Mouse (Mus musculus) heart, embryonic 10.5 days (tissue): ENCODE results near the gene Naa80. TPM values are rescaled to one million over a fixed set of nuclear protein-coding genes. Genes with fewer than 3 reads are reported as not detected.

Source experiments
- DNase-seq: peaks from one replicate; pipeline ENCODE4 v3.0.0-alpha.2; 2017; ENCODE audit warnings: low spot score
- H3K27ac ChIP-seq: fragments of 300-500 bp; sonication (generic); 2 replicates; pipeline ENCODE4 v1.5.1; 2016; ENCODE audit warnings: mild to moderate bottlenecking
- H3K27me3 ChIP-seq: fragments of 300-500 bp; sonication (generic); 2 replicates; pipeline ENCODE4 v1.6.1; 2016; ENCODE audit warnings: mild to moderate bottlenecking; ENCODE audit not compliant: poor library complexity, insufficient read depth, severe bottlenecking
- H3K36me3 ChIP-seq: fragments of 300-500 bp; sonication (generic); 2 replicates; pipeline ENCODE4 v1.6.1; 2016; ENCODE audit warnings: mild to moderate bottlenecking, moderate library complexity
- H3K4me1 ChIP-seq: fragments of 300-500 bp; sonication (generic); 2 replicates; pipeline ENCODE4 v1.6.1; 2016; ENCODE audit warnings: mild to moderate bottlenecking
- H3K4me3 ChIP-seq: fragments of 300-500 bp; sonication (generic); 2 replicates; pipeline ENCODE4 v1.5.1; 2016; ENCODE audit warnings: mild to moderate bottlenecking, moderate library complexity
- H3K9me3 ChIP-seq: fragments of 300-500 bp; sonication (generic); 2 replicates; pipeline ENCODE4 v1.6.1; 2016; ENCODE audit warnings: mild to moderate bottlenecking, moderate library complexity
- WGBS: fragments of 180-500 bp; shearing (Covaris S2); methylation state at CpG from one replicate; pipeline ENCODE4 v1.1.7; 2016; 5-methylcytosine and 5-hydroxymethylcytosine counted together
- polyA plus RNA-seq: library from polyadenylated mRNA; unstranded; fragments of >200 nt; fragmentation: Nextera tagmentation; extraction: Ambion mirVana; gene quantifications from 2 replicates; pipeline ENCODE4 v1.2.1, GENCODE M21; 2016

The Naa80 gene
- polyA plus RNA-seq: 14.8 and 15.3 TPM in 2 replicates

DNA sequence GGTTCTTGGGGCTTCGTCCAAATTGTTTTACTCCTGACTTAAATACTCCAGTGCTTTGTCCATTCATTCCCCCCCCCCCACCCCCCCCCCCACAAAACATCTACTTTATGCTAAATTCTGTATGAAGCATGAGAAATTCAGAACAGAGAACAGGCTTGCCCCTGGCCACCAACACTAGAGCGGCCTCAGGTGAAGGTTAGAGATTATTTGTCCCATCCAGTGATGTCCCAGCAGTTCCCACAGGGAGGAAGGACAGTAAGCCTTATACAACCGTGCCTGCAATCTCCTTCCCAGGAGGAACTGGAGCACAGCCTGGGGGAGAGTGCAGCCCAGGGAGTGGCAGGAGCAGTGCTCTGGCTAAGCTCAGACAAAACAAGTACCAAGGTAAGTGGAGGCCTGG lies at the start of gene Naa80:
Naa80 (plus strand) TSS at position 301 of the 400 bp plus-strand sequence.
- H3K36me3 ChIP-seq: peaks cover 22% of the 10 kb centered on the region
- no peak for DNase-seq
- no peaks in the 10 kb centered on the region for H3K9me3 ChIP-seq
- peaks cover 67% of the 10 kb centered on the region for H3K4me1 ChIP-seq
- H3K4me3 ChIP-seq: no peak within 1 kb of the TSS; the same call in 1 of the 2 replicates
- H3K27me3 ChIP-seq: no peaks in the 10 kb centered on the region
- WGBS: 69% methylated on average over 3 of the region's 3 CpGs
- 0 out of 2 replicates have a peak within 1 kb of the TSS, but pooled peaks have one; percentile 25 for H3K27ac ChIP-seq

DNA sequence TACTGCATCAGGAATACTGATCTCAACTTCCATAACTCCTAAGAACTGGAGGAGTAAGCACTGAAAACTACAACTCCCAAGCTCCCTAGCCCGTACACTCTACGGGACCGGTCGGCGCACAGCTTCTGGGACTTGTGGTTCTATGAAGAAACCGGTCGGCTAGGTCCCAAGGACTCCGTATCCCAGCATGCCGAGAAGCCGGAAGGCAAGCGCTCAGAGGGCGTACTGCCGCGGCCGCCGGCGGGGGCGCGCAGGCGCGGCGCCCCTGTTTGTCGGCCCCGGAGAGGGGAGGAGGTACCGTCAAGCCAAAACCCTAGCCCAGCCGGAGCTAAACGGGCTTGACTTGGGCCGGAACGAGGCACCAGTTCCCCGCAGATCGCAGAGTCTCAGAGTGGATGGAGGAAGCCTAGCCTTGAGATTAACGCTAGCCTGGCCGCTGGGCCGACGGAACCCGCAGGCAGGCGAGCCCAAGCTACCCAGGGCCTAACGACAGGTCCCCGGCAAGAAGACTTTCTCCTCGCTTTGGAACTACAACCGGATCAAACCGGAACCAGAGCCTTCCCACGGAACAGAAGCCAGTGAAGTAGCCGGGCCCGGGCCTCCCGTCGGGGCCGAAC lies 44.8 kb upstream of the Naa80 start, which contains the start of gene Tmem115:
Tmem115 (plus strand) TSS at position 155 of the 617 bp plus-strand sequence.
- H3K4me1 ChIP-seq: peaks cover 40% of the 10 kb centered on the region
- H3K27ac ChIP-seq: peak within 1 kb of the TSS; percentile 92
- H3K4me3 ChIP-seq: peak within 1 kb of the TSS; percentile 88
- H3K9me3 ChIP-seq: no peaks in the 10 kb centered on the region
- peak; percentile 99 for DNase-seq
- 0 out of 2 replicates have a peak, but pooled peaks cover 5% of the 10 kb centered on the region for H3K27me3 ChIP-seq
- peaks cover 24% of the 10 kb centered on the region for H3K36me3 ChIP-seq
- under 1% methylated on average over 48 of the region's 48 CpGs for WGBS

DNA sequence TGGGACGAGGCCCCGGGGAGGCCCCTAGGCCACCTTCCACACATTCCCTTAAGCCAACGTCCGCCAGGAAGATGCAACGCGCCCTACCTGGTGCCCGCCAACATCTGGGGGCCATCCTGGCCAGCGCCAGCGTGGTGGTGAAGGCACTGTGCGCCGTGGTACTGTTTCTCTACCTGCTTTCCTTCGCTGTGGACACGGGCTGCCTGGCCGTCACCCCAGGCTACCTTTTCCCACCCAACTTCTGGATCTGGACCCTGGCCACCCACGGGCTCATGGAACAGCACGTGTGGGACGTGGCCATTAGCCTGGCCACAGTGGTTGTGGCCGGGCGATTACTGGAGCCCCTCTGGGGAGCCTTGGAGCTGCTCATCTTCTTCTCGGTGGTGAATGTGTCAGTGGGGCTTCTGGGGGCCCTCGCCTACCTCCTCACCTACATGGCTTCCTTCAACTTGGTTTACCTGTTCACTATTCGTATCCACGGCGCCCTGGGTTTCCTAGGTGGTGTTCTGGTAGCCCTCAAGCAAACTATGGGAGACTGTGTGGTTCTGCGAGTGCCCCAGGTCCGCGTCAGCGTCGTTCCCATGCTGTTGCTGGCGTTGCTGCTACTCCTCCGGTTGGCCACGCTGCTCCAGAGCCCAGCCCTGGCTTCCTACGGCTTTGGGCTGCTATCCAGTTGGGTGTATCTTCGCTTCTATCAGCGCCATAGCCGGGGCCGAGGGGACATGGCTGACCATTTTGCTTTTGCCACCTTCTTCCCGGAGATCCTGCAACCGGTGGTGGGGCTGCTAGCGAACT lies 44.1 kb upstream of the Naa80 start:
- H3K4me1 ChIP-seq: peaks cover 36% of the 10 kb centered on the region
- H3K27ac ChIP-seq: peak overlapping the region; percentile 92
- peaks cover 31% of the 10 kb centered on the region for H3K36me3 ChIP-seq
- 0 out of 2 replicates have a peak, but pooled peaks cover 2% of the 10 kb centered on the region for H3K27me3 ChIP-seq
- 1% methylated on average over 40 of the region's 40 CpGs for WGBS
- DNase-seq: no peak
- no peaks in the 10 kb centered on the region for H3K9me3 ChIP-seq
- H3K4me3 ChIP-seq: peak overlapping the region; percentile 88

DNA sequence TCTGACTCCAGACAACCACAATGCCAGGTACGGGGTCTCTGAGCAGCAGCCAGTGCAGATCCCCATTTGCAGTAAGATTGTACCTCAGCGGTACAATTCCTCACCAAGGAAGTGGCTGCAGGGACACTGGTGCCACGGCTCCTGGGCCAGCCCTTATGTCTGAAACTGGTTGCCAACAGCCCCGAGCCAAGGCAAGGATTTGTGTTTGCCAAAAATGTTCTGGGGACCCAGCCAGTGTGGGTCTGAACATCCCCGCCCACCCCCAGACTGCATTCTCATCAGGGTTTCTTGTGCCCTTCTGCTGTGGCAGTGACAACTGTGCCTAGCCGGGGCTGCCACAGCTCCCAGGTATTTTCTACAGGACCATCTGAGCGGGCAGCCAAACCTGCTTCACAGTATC lies 40.5 kb upstream of the Naa80 start:
- Histone ChIP-seq H3K4me3 (no peak overlapping the region), H3K36me3 (peaks cover 39% of the 10 kb centered on the region), H3K9me3 (no peaks in the 10 kb centered on the region), H3K4me1 (peaks cover 58% of the 10 kb centered on the region), H3K27ac (no peak overlapping the region), H3K27me3 (no peaks in the 10 kb centered on the region)
- WGBS: 87% methylated on average over 7 of the region's 7 CpGs
- DNase-seq: no peak

DNA sequence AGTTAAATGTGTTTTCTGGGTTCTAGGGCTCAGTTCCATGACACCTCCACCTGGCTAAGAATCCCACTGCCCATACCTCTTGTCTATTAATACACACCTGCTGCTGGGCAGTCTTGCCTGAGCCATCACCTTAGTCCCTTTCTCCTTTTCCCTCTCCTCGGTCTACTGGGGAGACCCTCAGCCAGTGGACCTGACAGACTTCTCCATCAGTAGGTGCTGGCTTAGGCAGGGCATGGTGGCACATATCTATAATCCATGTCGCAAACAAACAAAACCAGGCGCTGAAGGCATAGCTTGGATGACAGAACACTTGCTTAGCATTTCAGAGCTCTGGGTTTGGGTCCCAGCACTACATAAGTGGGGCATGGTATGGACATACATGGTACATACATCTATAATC lies 40.0 kb upstream of the Naa80 start:
- H3K4me3 ChIP-seq: no peak overlapping the region
- no peaks in the 10 kb centered on the region for H3K27me3 ChIP-seq
- no peak for DNase-seq
- H3K4me1 ChIP-seq: peaks cover 60% of the 10 kb centered on the region
- H3K27ac ChIP-seq: no peak overlapping the region
- WGBS: 88% methylated on average over 3 of the region's 3 CpGs
- no peaks in the 10 kb centered on the region for H3K9me3 ChIP-seq
- peaks cover 44% of the 10 kb centered on the region for H3K36me3 ChIP-seq

DNA sequence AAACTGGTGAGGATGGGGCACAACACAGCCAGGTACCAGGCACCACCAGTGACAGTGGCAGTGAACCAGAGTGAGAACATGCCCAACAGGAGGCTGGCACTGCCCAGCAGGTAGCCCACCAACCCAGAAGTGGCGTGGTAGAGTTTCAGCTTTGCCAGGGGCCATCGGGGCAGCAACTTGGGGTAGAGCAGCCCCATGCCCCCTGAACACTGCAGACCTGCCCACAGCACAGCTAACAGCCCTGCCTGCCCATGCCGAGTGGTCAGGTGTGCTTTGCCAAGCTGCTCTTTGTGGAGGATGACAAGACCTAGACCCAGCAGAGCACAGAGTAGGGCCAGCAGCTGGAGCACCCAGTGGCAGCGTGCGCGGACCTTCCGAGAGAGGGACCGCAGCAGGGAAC lies 38.7 kb upstream of the Naa80 start:
- Histone ChIP-seq H3K27me3 (no peaks in the 10 kb centered on the region), H3K4me3 (no peak overlapping the region), H3K36me3 (peaks cover 55% of the 10 kb centered on the region), H3K9me3 (no peaks in the 10 kb centered on the region), H3K4me1 (peaks cover 52% of the 10 kb centered on the region), H3K27ac (no peak overlapping the region)
- 94% methylated on average over 8 of the region's 8 CpGs for WGBS
- no peak for DNase-seq

DNA sequence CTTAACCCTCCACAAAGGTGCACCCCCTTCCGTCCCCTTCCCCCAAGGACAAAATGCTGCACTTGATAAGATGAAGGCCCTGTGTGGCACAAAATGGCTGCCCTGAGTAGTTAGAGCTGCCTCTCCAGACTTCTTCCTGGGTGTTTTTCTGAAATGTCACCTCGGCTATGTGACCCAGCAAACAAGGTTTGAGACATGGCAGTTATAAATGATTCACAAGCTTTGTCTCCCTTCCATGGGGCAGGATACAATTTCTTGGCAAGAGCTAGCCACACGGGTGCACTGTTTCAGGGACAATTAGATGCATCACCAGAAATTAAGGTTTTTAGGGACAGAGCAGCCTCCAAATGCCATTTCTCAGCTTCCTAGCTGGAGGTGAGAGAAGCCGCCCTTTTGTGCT lies 38.3 kb upstream of the Naa80 start:
- no peak overlapping the region for H3K27ac ChIP-seq
- H3K4me1 ChIP-seq: peaks cover 51% of the 10 kb centered on the region
- H3K4me3 ChIP-seq: no peak overlapping the region
- no peak for DNase-seq
- no peaks in the 10 kb centered on the region for H3K9me3 ChIP-seq
- H3K27me3 ChIP-seq: no peaks in the 10 kb centered on the region
- 71% methylated on average over 4 of the region's 4 CpGs for WGBS
- H3K36me3 ChIP-seq: peaks cover 60% of the 10 kb centered on the region

DNA sequence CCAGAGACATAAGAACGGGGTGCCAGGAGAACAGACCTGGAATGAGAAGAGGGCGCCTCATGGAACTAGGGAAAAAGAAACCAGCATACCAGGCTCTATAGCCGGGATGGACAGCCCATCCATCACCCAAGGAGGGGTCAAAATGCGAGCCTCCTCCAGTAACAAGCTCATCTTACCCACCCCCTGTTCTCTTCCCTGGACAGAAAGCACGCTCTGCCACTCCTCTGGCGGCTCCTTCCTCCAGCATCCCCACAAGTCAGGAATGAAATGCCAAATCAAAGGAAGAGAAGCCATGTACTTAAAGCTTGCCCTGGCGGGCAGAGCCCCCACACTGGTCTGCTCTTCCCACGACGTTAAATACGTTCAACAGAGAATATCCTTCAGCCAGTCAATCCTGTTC lies 37.7 kb upstream of the Naa80 start:
- H3K4me3 ChIP-seq: peak overlapping the region; percentile 78
- no peak for DNase-seq
- H3K9me3 ChIP-seq: no peaks in the 10 kb centered on the region
- H3K4me1 ChIP-seq: peaks cover 48% of the 10 kb centered on the region
- H3K27ac ChIP-seq: 0 out of 2 replicates have a peak overlapping the region, but pooled peaks have one; percentile 86
- 39% methylated on average over 10 of the region's 10 CpGs for WGBS
- H3K27me3 ChIP-seq: no peaks in the 10 kb centered on the region
- H3K36me3 ChIP-seq: peaks cover 60% of the 10 kb centered on the region

DNA sequence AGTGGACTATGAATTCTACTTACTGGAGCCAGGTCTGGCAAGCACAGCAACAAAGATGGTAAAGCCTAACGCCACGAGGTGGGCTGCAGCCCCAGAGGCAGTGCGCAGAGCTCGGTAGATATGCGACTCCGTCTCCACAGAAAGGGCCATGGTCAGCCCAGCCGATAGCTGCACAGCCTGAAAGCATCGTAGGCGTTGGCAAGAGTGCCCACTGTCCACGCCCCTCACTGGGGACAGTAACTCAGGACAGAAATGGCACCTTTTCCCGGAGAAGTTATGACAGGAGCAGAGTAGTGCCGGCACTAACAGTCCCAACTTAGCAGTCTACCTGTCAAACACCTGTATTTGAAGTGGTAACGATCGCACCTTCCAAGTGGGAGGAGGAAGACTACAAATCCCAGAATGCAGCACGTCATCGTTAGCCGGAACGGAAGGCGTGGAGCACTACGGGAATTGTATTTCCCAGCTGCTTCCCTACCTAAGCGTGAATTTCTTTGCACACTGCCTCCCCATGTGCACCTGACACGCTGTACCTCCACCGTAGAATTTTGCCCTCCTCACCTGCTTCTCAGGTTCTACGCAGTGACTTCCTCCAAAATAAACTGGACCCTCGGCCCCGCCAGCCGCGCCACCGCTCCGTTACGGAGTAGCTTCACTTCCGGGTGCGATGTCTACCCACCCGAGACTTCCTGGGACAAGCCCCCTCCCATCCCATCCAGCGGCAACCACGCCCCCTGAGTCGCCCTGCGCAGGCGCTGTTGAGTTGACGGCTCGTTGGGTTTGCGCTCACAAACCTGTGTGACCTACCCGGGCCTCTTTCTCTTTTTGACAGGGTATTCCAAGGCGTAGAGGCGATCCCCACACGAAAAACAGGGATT lies 37.0 kb upstream of the Naa80 start, which contains the start of the genes Cyb561d2 and Nprl2:
Cyb561d2 (minus strand) TSS at position 720 of the 878 bp plus-strand sequence.
Nprl2 (plus strand) TSS at position 753 of the 878 bp plus-strand sequence.
- Histone ChIP-seq H3K9me3 (no peaks in the 10 kb centered on the region), H3K27ac (peak within 1 kb of the TSS; percentile 86), H3K36me3 (peaks cover 58% of the 10 kb centered on the region), H3K4me3 (peak within 1 kb of the TSS; percentile 78), H3K27me3 (no peaks in the 10 kb centered on the region), H3K4me1 (peaks cover 46% of the 10 kb centered on the region)
- DNase-seq: peak; percentile 98
- WGBS: under 1% methylated on average over 46 of the region's 46 CpGs

DNA sequence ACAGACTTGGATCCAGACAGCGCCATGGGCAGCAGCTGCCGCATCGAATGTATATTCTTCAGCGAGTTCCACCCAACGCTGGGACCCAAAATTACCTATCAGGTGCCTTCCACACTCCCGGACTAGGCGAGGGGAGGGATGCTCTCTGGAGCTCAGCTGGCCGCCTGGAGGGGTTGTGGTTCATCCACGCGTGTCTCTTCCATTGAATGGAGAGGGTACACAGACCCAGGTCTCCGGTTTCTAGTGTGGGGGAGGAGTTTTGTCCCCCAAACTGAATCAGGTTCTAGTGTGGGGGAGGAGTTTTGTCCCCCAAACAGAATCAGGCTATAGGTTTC lies 36.4 kb upstream of the Naa80 start:
- Histone ChIP-seq H3K27me3 (0 out of 2 replicates have a peak, but pooled peaks cover under 1% of the 10 kb centered on the region), H3K36me3 (peaks cover 52% of the 10 kb centered on the region), H3K4me1 (peaks cover 46% of the 10 kb centered on the region), H3K9me3 (no peaks in the 10 kb centered on the region), H3K27ac (peak overlapping the region; percentile 86), H3K4me3 (peak overlapping the region; percentile 78)
- no peak for DNase-seq
- 3% methylated on average over 11 of the region's 11 CpGs for WGBS

DNA sequence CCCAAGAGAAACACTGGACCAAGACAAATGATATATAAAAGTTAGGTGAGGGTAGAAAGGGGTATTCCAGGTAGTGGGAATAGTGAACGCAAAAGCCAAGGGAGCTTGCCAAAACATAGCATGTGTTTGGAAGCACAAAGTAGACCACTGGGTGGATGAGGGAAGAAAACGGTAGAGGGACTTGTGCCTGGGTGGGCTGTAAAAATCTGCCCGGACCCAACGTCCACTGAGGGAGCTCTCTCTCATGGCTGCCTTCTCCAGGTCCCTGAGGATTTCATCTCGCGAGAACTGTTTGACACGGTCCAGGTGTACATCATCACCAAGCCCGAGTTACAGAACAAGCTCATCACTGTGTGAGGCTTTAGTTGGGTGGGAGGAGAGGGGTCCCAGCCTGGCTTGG lies 36.0 kb upstream of the Naa80 start:
- Histone ChIP-seq H3K4me1 (peaks cover 46% of the 10 kb centered on the region), H3K4me3 (peak overlapping the region; percentile 78), H3K27ac (peak overlapping the region; percentile 86), H3K9me3 (no peaks in the 10 kb centered on the region), H3K36me3 (peaks cover 48% of the 10 kb centered on the region), H3K27me3 (peaks cover 5% of the 10 kb centered on the region; the same call in 1 of the 2 replicates)
- 46% methylated on average over 8 of the region's 8 CpGs for WGBS
- no peak for DNase-seq

DNA sequence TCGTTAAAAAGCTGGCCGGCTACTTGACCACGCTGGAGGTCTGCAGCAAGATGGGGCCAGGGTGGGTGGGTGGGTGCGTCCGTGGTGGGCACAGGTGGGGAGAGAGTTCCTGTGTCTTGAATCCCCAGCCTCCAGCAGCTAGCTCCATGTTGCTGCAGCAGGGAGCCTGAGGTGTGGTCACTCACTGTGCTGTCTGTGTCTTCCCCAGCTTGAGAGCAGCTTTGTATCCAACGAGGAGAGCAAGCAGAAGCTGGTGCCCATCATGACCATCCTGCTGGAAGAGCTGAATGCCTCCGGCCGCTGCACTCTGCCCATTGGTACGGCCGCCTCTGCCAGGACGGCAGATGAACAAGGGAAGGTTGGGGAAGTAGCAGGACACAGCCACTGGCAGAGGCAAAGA lies 35.4 kb upstream of the Naa80 start:
- H3K27ac ChIP-seq: peak overlapping the region; percentile 42
- no peak for DNase-seq

More for the DNA sequence above, 35.4 kb upstream of the Naa80 start:
- Histone ChIP-seq H3K27me3 (peaks cover 10% of the 10 kb centered on the region; the same call in 1 of the 2 replicates), H3K4me3 (peak overlapping the region; percentile 78), H3K4me1 (peaks cover 49% of the 10 kb centered on the region), H3K9me3 (no peaks in the 10 kb centered on the region), H3K36me3 (peaks cover 43% of the 10 kb centered on the region)
- WGBS: 85% methylated on average over 11 of the region's 11 CpGs
